Mouse (Mus musculus): ENCODE results near the gene Zbed3.

DNA sequence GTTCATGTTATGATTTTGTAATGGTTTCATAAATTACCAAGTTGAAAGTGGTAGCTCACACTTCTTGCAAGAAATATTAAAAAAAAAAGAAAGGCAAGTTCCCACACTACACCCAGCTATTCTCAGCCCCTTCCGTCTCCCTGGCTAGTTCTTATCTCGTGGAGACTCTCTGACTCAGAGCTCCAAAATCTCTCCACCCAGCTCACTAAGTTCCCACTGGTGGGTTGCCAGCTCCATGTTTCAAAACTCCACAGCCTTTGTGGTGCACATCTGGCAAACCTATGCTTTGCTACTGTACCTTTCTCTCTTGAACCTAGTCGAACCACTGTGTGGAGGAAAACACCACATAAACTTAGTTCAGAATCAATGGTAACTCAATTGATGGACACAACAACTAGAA lies 55.3 kb downstream of the Zbed3 start:
- TF ChIP-seq POLR2A (IDR thresholded peaks at IDR 0.05; ENCODE audit: insufficient read length, low read depth) (no peak), MAX (IDR thresholded peaks at IDR 0.05; ENCODE audit: low read depth) (no peak), CEBPB (IDR thresholded peaks at IDR 0.05; ENCODE audit: insufficient read depth, poor library complexity, severe bottlenecking) (no peak), POLR2AphosphoS2 (IDR thresholded peaks at IDR 0.05; ENCODE audit: insufficient read length, low read depth) (no peak), USF1 (IDR thresholded peaks at IDR 0.05; ENCODE audit: low read depth) (no peak)

Measured in myocyte (in vitro differentiated cells).